Mouse (Mus musculus): Measurements from ENCODE around the gene Rbm19.

- no peak for TF ChIP-seq CTCF (IDR thresholded peaks at IDR 0.05; ENCODE audit: borderline replicate concordance, insufficient read depth, low read length)
- no peak for TF ChIP-seq POLR2A (IDR thresholded peaks at IDR 0.05; ENCODE audit: low read depth, low read length)
These were observed 19.1 kb downstream of the Rbm19 start for GRCm38 (mm10) chr5:120135337-120135736.

Measured in embryonic fibroblast, embryonic 13.5 days (primary cell).